Mouse (Mus musculus) E14TG2a.4 (cell line): ENCODE measurements around the gene Ccdc13.
A peak's percentile ranks its signal among the peaks of the same experiment; 100 is the strongest.

ENCODE experiments used
- CTCF ChIP-seq: conservative IDR thresholded peaks from 2 replicates; pipeline ENCODE4 v1.5.1; 2014; ENCODE audit warnings: low read length
- POU5F1 ChIP-seq: IDR thresholded peaks from 2 replicates; pipeline ENCODE4 v1.6.1; 2014; ENCODE audit warnings: low read length, borderline replicate concordance

DNA sequence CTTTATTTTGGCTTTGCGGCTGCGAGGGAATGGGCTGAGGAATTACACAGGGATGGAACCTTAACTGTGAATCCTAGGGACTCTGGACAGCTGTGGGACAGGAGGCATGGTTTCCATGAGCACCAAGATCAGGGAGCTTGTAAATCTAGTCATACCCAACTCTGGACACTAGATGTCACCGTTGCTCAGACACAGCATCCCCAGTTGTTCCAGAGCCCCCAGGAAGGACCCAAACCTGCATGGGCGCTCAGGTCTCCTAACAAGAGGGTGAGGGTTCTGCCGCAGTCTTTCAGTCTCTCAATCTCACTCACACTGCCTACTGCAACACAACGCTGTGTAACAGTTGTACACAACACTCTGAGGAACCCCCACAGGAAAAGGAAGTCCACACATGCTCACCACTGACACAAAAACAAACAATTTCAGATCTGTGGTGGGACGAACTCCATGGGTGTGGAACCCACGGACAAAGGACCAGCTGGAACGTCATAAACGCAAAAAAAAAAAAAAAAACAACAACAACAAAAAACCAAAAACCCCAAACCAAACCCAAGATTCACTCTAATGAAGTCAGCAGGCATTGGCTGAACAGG is 7.4 kb upstream of the Ccdc13 start:
- TF ChIP-seq CTCF (peak; percentile 50), POU5F1 (no peak)
